Mouse (Mus musculus) ES-E14 (cell line): ENCODE data around the gene Gm39566. TPM values are rescaled to one million over a fixed set of nuclear protein-coding genes. Genes with fewer than 3 reads are reported as not detected.

ENCODE experiments used
- DNase-seq: peaks from one replicate; pipeline ENCODE4 v3.0.0-alpha.2; 2013; ENCODE audit warnings: low read depth, low spot score
- H3K27ac ChIP-seq: 2 replicates; pipeline ENCODE4 v1.5.1; 2012; ENCODE audit warnings: low read depth, mild to moderate bottlenecking, low read length, moderate library complexity, mixed read lengths; ENCODE audit not compliant: poor library complexity, insufficient read depth, severe bottlenecking
- H3K36me3 ChIP-seq: 2 replicates; pipeline ENCODE4 v1.6.1; 2012; ENCODE audit warnings: mild to moderate bottlenecking, low read length, moderate library complexity, mixed read lengths; ENCODE audit not compliant: control insufficient read depth, poor library complexity, insufficient read depth, severe bottlenecking
- H3K4me1 ChIP-seq, 2 experiments: fragments of 150-350 bp in 1 of 2; sonication (generic) in 1 of 2; 2 replicates each; pipeline ENCODE4 v1.6.1; 2012; ENCODE audit warnings: low read length in 2 of 2, mild to moderate bottlenecking in 1 of 2, mixed read lengths in 1 of 2; ENCODE audit not compliant: control insufficient read depth in 2 of 2, insufficient read depth in 2 of 2, poor library complexity in 1 of 2
- H3K4me3 ChIP-seq, 2 experiments: fragments of 150-350 bp in 1 of 2; sonication (generic) in 1 of 2; 2 replicates each; pipeline ENCODE4 v1.5.1; 2012; ENCODE audit warnings: low read length in 2 of 2, low read depth in 1 of 2, mild to moderate bottlenecking in 1 of 2, mixed read lengths in 1 of 2; ENCODE audit not compliant: insufficient read depth in 1 of 2, poor library complexity in 1 of 2, severe bottlenecking in 1 of 2
- H3K9ac ChIP-seq: 2 replicates; pipeline ENCODE4 v1.6.1; 2012; ENCODE audit warnings: low read depth, mild to moderate bottlenecking, low read length, mixed read lengths; ENCODE audit not compliant: poor library complexity, insufficient read depth, severe bottlenecking
- H3K9me3 ChIP-seq: fragments of 150-350 bp; sonication (generic); 2 replicates; pipeline ENCODE4 v1.6.1; 2012; ENCODE audit warnings: low read depth, mild to moderate bottlenecking, low read length; ENCODE audit not compliant: control insufficient read depth, insufficient read depth
- CHD2 ChIP-seq: IDR thresholded peaks from 2 replicates; pipeline ENCODE4 v1.6.1; 2014; ENCODE audit warnings: mild to moderate bottlenecking, low read depth, low read length, inconsistent platforms
- HCFC1 ChIP-seq: IDR thresholded peaks from 2 replicates; pipeline ENCODE4 v1.6.1; 2012; ENCODE audit warnings: low read length, inconsistent platforms, borderline replicate concordance; ENCODE audit not compliant: insufficient read depth
- MAFK ChIP-seq: IDR thresholded peaks from 2 replicates; pipeline ENCODE4 v1.6.1; 2014; ENCODE audit warnings: mild to moderate bottlenecking, low read depth, low read length, inconsistent platforms; ENCODE audit not compliant: insufficient read depth
- ZC3H11A ChIP-seq: IDR thresholded peaks from 2 replicates; pipeline ENCODE4 v1.6.1; 2012; ENCODE audit warnings: low read depth, mild to moderate bottlenecking, inconsistent platforms, low read length, borderline replicate concordance
- ZNF384 ChIP-seq: IDR thresholded peaks from 2 replicates; pipeline ENCODE4 v1.6.1; 2012; ENCODE audit warnings: low read depth, low read length, inconsistent platforms
- in situ Hi-C, 2 experiments: fragments of 600-800 bp; cut with MboI; formaldehyde crosslinking; loops; one replicate each; pipeline ENCODE4 v1.15.1; 2025; ENCODE audit warnings: low sequenced_read_pairs in 2 of 2, inconsistent platforms in 1 of 2; ENCODE audit not compliant: unreplicated experiment in 2 of 2
- total RNA-seq: library from RNA; depleted of rRNA; stranded (reverse); fragments of 300-350 nt; gene quantifications from 2 replicates; pipeline ENCODE4 v1.2.3, GENCODE M21; 2012

Gm39566 gene
- total RNA-seq, 1 experiment, result not detected

- Histone ChIP-seq H3K9me3 (no peaks in the 10 kb centered on the region), H3K4me3 (peak within 1 kb of the TSS; percentile 62 to 92), H3K36me3 (no peaks in the 10 kb centered on the region; the same call in 1 of the 2 replicates), H3K4me1 (peaks cover 3 to 10% of the 10 kb centered on the region in 2 experiments; a peak in 3 of 4 replicates), H3K27ac (no peak within 1 kb of the TSS), H3K9ac (peak within 1 kb of the TSS; percentile 21; the same call in 1 of the 2 replicates)
- no peak for DNase-seq
- in situ Hi-C loops, result loop anchor here in 1 of 2 experiments (10.0 kb wide), 1 partner anchor 70 kb away; the partner anchor contains the start of gene Tmem95
- TF ChIP-seq ZNF384 (peak; percentile 84), CHD2 (no peak), ZC3H11A (no peak), HCFC1 (peak; percentile 88), MAFK (peak; percentile 68; the same call in 1 of the 2 replicates)
These were observed 9.9 kb downstream of the Gm39566 start, which contains the start of gene Tmem102 for GRCm38 (mm10) chr11:69804972-69805909. Gene Tmem102 (minus strand): TSS chr11:69805624.

- Histone ChIP-seq H3K4me1 (peaks cover 3 to 13% of the 10 kb centered on the region in 2 experiments; a peak in 3 of 4 replicates), H3K4me3 (peak overlapping the region; percentile 62 to 92), H3K9ac (no peak overlapping the region; the same call in 1 of the 2 replicates), H3K36me3 (no peaks in the 10 kb centered on the region; the same call in 1 of the 2 replicates), H3K9me3 (no peaks in the 10 kb centered on the region), H3K27ac (no peak overlapping the region)
- in situ Hi-C loops, result loop anchor here in 1 of 2 experiments (10.0 kb wide), 1 partner anchor 70 kb away; the partner anchor contains the start of gene Tmem95
- no peak for DNase-seq
- TF ChIP-seq ZNF384 (no peak), CHD2 (no peak), ZC3H11A (no peak), MAFK (no peak), HCFC1 (no peak)
These were observed 10.5 kb downstream of the Gm39566 start for GRCm38 (mm10) chr11:69804652-69804940.

- Histone ChIP-seq H3K9me3 (no peaks in the 10 kb centered on the region), H3K36me3 (no peaks in the 10 kb centered on the region; the same call in 1 of the 2 replicates), H3K4me3 (peak overlapping the region; percentile 62 to 92), H3K27ac (no peak overlapping the region), H3K9ac (peak overlapping the region; percentile 46), H3K4me1 (peaks cover 3 to 17% of the 10 kb centered on the region in 2 experiments; a peak in 3 of 4 replicates)
- in situ Hi-C loops, result loop anchor here in 1 of 2 experiments (10.0 kb wide), 1 partner anchor 71 kb away; the partner anchor contains the start of gene Tmem95
- no peak for DNase-seq
- TF ChIP-seq ZNF384 (no peak), HCFC1 (no peak), MAFK (no peak), CHD2 (no peak), ZC3H11A (no peak)
These were observed 11.1 kb downstream of the Gm39566 start for GRCm38 (mm10) chr11:69803786-69804651.

- TF ChIP-seq ZC3H11A, result no peak
- TF ChIP-seq ZNF384, result no peak
- no peak for TF ChIP-seq HCFC1
- TF ChIP-seq MAFK, result no peak
- TF ChIP-seq CHD2, result no peak
- Histone ChIP-seq H3K4me3 (peak overlapping the region; percentile 62 to 92), H3K27ac (no peak overlapping the region), H3K36me3 (no peaks in the 10 kb centered on the region; the same call in 1 of the 2 replicates), H3K4me1 (peaks cover 3 to 18% of the 10 kb centered on the region in 2 experiments; a peak in 3 of 4 replicates), H3K9me3 (no peaks in the 10 kb centered on the region), H3K9ac (peak overlapping the region; percentile 46; the same call in 1 of the 2 replicates)
- DNase-seq, result no peak
- in situ Hi-C loops, result loop anchor here in 1 of 2 experiments (10.0 kb wide), 1 partner anchor 71 kb away; the partner anchor contains the start of gene Tmem95
These were observed 11.8 kb downstream of the Gm39566 start for GRCm38 (mm10) chr11:69803328-69803727.
